Mouse (Mus musculus): ENCODE results near the gene Gm20388.

Gm20388 gene

DNA sequence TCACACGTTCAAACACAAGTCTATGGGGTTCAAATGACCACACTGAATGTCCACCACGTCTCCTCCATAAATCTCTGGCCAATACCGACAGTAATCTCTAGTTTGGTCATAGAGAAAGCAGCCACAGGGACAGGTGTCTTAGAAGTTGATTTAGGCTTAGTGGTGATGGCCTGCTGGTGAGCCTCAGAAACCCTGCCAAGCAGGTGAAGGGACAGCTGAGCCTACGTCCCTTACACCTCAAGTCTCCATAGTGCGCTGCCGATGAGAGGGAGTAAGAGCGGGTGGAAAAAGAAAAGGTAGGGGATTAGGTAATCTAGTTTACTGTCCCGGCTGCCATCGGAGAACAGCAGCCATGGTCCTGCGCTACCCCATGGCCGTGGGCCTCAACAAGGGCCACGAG is 2925.6 kb downstream of the Gm20388 start:
- no peak for DNase-seq (ENCODE audit: low spot score in 2 of 2)

DNA sequence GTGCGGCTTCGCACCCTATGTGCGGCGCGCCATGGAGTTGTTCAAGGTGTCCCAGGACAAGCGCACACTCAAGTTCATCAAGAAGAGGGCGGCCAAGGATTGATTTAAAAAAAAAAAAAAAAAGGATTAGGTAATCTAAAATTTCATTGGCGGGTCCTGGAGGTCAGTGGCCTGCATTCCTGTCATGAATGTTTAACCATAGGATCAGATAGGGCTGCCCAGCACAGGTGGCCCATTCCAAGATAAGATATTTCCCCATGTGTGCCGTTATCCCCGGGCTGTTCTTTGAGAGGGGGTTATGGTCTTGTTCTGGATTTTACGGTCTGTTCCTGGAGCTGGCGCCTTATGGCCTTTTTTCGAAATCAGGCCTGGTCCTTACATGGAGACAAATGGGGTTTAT is 2926.1 kb downstream of the Gm20388 start:
- no peak for DNase-seq (ENCODE audit: low spot score in 2 of 2)

- DNase-seq (ENCODE audit: low spot score in 2 of 2), result no peak
Measured at GRCm38 (mm10) chr8:122844161-122844560, 2933.5 kb downstream of the Gm20388 start.

DNA sequence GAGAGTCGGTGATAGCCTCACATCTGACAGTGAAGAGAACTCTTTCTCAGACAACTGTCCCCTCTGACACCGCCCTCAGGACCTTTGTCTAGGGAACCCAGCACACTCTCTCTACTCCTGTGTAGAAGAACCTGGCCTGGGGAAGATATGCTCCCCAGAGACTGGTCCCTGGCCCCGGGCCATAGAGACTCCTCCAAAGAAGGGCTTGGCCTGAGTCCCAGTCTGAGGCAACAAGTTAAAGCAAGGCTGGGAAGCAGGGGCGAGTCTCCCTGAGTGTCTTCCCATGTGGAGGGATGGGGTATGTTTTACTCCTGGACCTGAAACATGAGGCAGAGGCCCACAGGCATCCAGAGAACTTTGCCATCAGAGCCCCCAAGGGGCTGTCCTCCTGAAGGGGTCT is 2935.0 kb downstream of the Gm20388 start:
- DNase-seq (ENCODE audit: low spot score in 2 of 2), result no peak

- DNase-seq (ENCODE audit: low spot score in 2 of 2), result no peak
Measured at GRCm38 (mm10) chr8:122847829-122848561, 2937.4 kb downstream of the Gm20388 start, which contains the start of gene Cdh15. Cdh15 (plus strand) TSS chr8:122847966.

- no peak for DNase-seq (ENCODE audit: low spot score in 2 of 2)
Measured at GRCm38 (mm10) chr8:122849152-122849910, 2938.7 kb downstream of the Gm20388 start.

- DNase-seq (ENCODE audit: low spot score in 2 of 2), result no peak
Measured at GRCm38 (mm10) chr8:122850641-122851240, 2940.1 kb downstream of the Gm20388 start.

- DNase-seq (ENCODE audit: low spot score in 2 of 2), result no peak
Measured at GRCm38 (mm10) chr8:122851692-122852545, 2941.3 kb downstream of the Gm20388 start.

GRCm38 (mm10) chr8:122852546-122852905 is 2941.9 kb downstream of the Gm20388 start:
- no peak for DNase-seq (ENCODE audit: low spot score in 2 of 2)

GRCm38 (mm10) chr8:122853340-122853771 is 2942.7 kb downstream of the Gm20388 start:
- DNase-seq (ENCODE audit: low spot score in 2 of 2), result no peak

DNA sequence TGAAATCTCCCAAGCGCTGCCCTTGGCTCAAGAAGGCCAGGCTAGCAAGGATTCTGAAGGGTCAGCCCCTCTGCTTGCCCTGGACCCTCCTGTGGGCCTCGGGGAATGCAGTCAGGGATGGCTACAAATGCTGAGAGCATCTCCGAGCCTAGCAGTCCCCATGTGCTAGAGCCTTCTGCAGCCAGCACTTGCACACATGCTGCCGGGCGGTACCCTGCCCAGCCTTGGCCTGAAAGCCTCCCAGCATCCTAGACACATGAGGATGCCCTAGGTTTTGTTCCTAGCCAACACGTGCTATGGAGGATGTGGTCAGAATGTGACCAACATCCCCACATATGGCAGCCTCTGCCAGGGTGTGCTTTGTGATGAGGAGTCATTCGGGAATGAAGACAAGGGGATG is 2943.7 kb downstream of the Gm20388 start:
- no peak for DNase-seq (ENCODE audit: low spot score in 2 of 2)

DNA sequence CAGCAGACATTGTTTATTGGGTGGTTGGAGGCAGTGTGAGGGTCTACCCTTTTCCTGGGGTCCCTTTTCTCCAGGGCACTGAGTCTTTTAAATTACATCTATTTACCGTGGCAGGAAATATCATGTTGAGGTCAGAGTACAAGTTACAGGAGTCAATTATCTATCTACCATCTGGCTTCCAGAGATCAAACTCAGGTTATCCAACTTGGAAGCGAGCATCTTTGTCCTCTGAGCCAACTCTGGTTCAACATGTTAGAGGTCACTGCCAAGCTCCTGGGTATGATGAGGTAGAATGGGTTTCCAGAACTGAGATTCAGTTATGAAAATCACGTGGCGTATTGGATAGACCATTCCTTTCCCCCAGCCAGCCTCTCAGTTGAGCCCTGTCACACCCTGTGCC is 2944.5 kb downstream of the Gm20388 start:
- DNase-seq (ENCODE audit: low spot score in 2 of 2), result no peak

- no peak for DNase-seq (ENCODE audit: low spot score in 2 of 2)
Measured at GRCm38 (mm10) chr8:122856288-122856687, 2945.6 kb downstream of the Gm20388 start.

- DNase-seq (ENCODE audit: low spot score in 2 of 2), result no peak
Measured at GRCm38 (mm10) chr8:122859843-122860242, 2949.2 kb downstream of the Gm20388 start.

- no peak for DNase-seq (ENCODE audit: low spot score in 2 of 2)
Measured at GRCm38 (mm10) chr8:122864719-122865129, 2954.1 kb downstream of the Gm20388 start.

GRCm38 (mm10) chr8:122865441-122865840 is 2954.8 kb downstream of the Gm20388 start:
- no peak for DNase-seq (ENCODE audit: low spot score in 2 of 2)

GRCm38 (mm10) chr8:122866231-122866630 is 2955.6 kb downstream of the Gm20388 start:
- no peak for DNase-seq (ENCODE audit: low spot score in 2 of 2)

GRCm38 (mm10) chr8:122867982-122868381 is 2957.3 kb downstream of the Gm20388 start:
- DNase-seq (ENCODE audit: low spot score in 2 of 2), result no peak

DNA sequence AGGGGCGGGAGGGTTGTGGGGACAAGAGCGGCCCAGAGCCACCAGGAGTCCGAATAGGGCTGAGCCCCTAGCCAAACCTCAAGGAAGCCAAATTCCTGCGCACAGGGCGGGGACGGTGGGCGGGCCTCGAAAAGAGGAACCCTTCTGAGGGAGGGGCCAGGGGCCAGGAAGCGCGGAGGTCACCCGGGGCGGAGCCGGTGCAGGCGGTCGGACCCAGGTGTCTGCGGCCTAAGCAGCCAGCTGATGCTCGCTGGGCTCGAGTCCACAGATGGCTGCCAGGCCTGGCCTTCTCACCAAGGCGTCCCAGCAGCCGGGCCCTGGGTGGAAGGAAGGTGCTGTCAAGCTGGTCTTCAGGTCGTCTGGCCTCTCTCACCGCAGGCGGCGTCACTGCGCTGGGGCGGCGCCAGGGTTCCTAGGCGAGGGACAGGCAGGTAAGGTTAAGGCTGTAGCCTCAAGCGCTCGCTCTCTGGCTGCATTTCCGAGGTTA is 2959.8 kb downstream of the Gm20388 start:
- peak; percentile 19 to 38 for DNase-seq (ENCODE audit: low spot score in 2 of 2)

- DNase-seq (ENCODE audit: low spot score in 2 of 2), result no peak
Measured at GRCm38 (mm10) chr8:122871663-122872062, 2961.0 kb downstream of the Gm20388 start.

DNA sequence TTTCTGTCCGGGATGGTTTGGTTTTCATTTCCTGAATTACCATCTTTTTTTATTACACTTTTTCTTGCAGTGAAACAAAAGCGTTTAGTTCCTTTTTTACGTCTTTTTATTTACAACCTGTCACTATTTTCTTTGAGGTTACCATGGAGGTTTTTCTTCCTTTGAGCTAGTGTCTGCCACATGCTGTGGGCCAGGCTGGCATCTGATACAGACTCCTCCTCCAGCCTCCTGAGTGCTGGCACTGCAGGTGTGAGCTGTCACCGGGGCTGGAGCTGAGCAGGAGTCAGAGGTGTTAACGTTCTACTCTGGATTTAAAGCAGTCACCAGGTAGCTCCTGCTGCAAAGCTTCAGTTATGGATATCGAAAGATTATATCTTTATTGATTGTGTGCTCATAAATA is 2962.5 kb downstream of the Gm20388 start:
- no peak for DNase-seq (ENCODE audit: low spot score in 2 of 2)

DNA sequence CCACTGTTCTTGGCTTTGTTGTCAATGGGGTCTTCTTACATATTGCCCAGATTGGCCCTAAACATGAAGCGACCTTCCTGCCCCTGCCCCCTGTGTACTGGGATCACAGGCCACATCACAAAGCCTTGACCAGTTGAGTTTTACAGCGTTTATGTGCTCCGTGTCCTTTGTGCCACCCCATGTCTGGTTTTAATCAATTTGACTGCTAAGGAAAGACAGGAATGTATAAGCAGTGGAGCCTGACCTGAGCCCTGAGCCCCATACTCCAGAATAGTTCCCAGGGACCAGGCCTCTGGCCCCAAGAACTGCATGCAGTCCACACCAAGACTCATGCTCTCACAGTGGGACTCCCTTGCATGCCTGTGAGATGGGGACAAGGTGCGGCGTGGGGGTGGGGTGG is 2964.5 kb downstream of the Gm20388 start:
- DNase-seq (ENCODE audit: low spot score in 2 of 2), result no peak

Measured in heart, adult 9 months (tissue).